Mouse (Mus musculus): Measurements from ENCODE around the gene Lrrtm3. TPM values are rescaled to one million over a fixed set of nuclear protein-coding genes. Genes with fewer than 3 reads are reported as not detected.

Gene Lrrtm3
- polyA plus RNA-seq, 1 experiment from 2014 or later: 7.7 TPM

GRCm38 (mm10) chr10:64020347-64020746, 69.7 kb downstream of the Lrrtm3 start:
- DNase-seq (ENCODE audit: low spot score): no peak
- no peaks in the 10 kb centered on the region for H3K27me3 ChIP-seq (ENCODE audit: control insufficient read depth, insufficient read depth, low read length)
- no peak overlapping the region for H3K9ac ChIP-seq (ENCODE audit: low read length)
- no peaks in the 10 kb centered on the region for H3K36me3 ChIP-seq (ENCODE audit: control insufficient read depth, insufficient read depth, low read length)
- H3K4me2 ChIP-seq (ENCODE audit: low read depth): no peak overlapping the region
- no peaks in the 10 kb centered on the region for H3K4me1 ChIP-seq (ENCODE audit: control insufficient read depth, insufficient read depth, low read length)
- whole genome bisulfite sequencing: 94% methylated on average over 1 of the region's 1 CpGs
- H3K4me3 ChIP-seq (ENCODE audit: low read depth, low read length): no peak overlapping the region
- ATAC-seq (ENCODE audit: insufficient read depth, low FRiP score, low TSS enrichment): no peak
- no peak overlapping the region for H3K27ac ChIP-seq (ENCODE audit: low read depth, low read length)
- H3K9me3 ChIP-seq (ENCODE audit: control insufficient read depth, low read length): no peaks in the 10 kb centered on the region

GRCm38 (mm10) chr10:64001996-64002395, 88.1 kb downstream of the Lrrtm3 start:
- ATAC-seq (ENCODE audit: insufficient read depth, low FRiP score, low TSS enrichment) (no peak), DNase-seq (ENCODE audit: low spot score) (no peak)
- WGBS: 87% methylated on average over 9 of the region's 9 CpGs
- no peak overlapping the region for H3K4me3 ChIP-seq (ENCODE audit: low read depth, low read length)
- no peak overlapping the region for H3K27ac ChIP-seq (ENCODE audit: low read depth, low read length)
- no peaks in the 10 kb centered on the region for H3K4me1 ChIP-seq (ENCODE audit: control insufficient read depth, insufficient read depth, low read length)
- H3K27me3 ChIP-seq (ENCODE audit: control insufficient read depth, insufficient read depth, low read length): no peaks in the 10 kb centered on the region
- H3K9me3 ChIP-seq (ENCODE audit: control insufficient read depth, low read length): no peaks in the 10 kb centered on the region
- no peak overlapping the region for H3K9ac ChIP-seq (ENCODE audit: low read length)
- H3K36me3 ChIP-seq (ENCODE audit: control insufficient read depth, insufficient read depth, low read length): no peaks in the 10 kb centered on the region
- H3K4me2 ChIP-seq (ENCODE audit: low read depth): no peak overlapping the region

- no peaks in the 10 kb centered on the region for H3K27me3 ChIP-seq (ENCODE audit: control insufficient read depth, insufficient read depth, low read length)
- no peak overlapping the region for H3K27ac ChIP-seq (ENCODE audit: low read depth, low read length)
- DNase-seq (ENCODE audit: low spot score): peak; percentile 13
- 84% methylated on average over 6 of the region's 6 CpGs for WGBS
- H3K4me2 ChIP-seq (ENCODE audit: low read depth): no peak overlapping the region
- ATAC-seq (ENCODE audit: insufficient read depth, low FRiP score, low TSS enrichment): no peak
- no peak overlapping the region for H3K9ac ChIP-seq (ENCODE audit: low read length)
- no peak overlapping the region for H3K4me3 ChIP-seq (ENCODE audit: low read depth, low read length)
- H3K36me3 ChIP-seq (ENCODE audit: control insufficient read depth, insufficient read depth, low read length): no peaks in the 10 kb centered on the region
- H3K9me3 ChIP-seq (ENCODE audit: control insufficient read depth, low read length): no peaks in the 10 kb centered on the region
- no peaks in the 10 kb centered on the region for H3K4me1 ChIP-seq (ENCODE audit: control insufficient read depth, insufficient read depth, low read length)
Observed at GRCm38 (mm10) chr10:64001531-64001930, 88.5 kb downstream of the Lrrtm3 start.

GRCm38 (mm10) chr10:63994251-63994650, 95.8 kb downstream of the Lrrtm3 start:
- no peaks in the 10 kb centered on the region for H3K36me3 ChIP-seq (ENCODE audit: control insufficient read depth, insufficient read depth, low read length)
- no peaks in the 10 kb centered on the region for H3K9me3 ChIP-seq (ENCODE audit: control insufficient read depth, low read length)
- no peak overlapping the region for H3K9ac ChIP-seq (ENCODE audit: low read length)
- H3K27me3 ChIP-seq (ENCODE audit: control insufficient read depth, insufficient read depth, low read length): no peaks in the 10 kb centered on the region
- H3K4me1 ChIP-seq (ENCODE audit: control insufficient read depth, insufficient read depth, low read length): no peaks in the 10 kb centered on the region
- DNase-seq (ENCODE audit: low spot score): no peak
- no peak overlapping the region for H3K4me2 ChIP-seq (ENCODE audit: low read depth)
- 87% methylated on average over 5 of the region's 5 CpGs for WGBS
- H3K27ac ChIP-seq (ENCODE audit: low read depth, low read length): no peak overlapping the region
- no peak for ATAC-seq (ENCODE audit: insufficient read depth, low FRiP score, low TSS enrichment)
- no peak overlapping the region for H3K4me3 ChIP-seq (ENCODE audit: low read depth, low read length)

- WGBS: 78% methylated on average over 4 of the region's 4 CpGs
- ATAC-seq (ENCODE audit: insufficient read depth, low FRiP score, low TSS enrichment): no peak
- H3K27ac ChIP-seq (ENCODE audit: low read depth, low read length): no peak overlapping the region
- H3K27me3 ChIP-seq (ENCODE audit: control insufficient read depth, insufficient read depth, low read length): no peaks in the 10 kb centered on the region
- no peaks in the 10 kb centered on the region for H3K36me3 ChIP-seq (ENCODE audit: control insufficient read depth, insufficient read depth, low read length)
- H3K4me1 ChIP-seq (ENCODE audit: control insufficient read depth, insufficient read depth, low read length): no peaks in the 10 kb centered on the region
- H3K4me2 ChIP-seq (ENCODE audit: low read depth): no peak overlapping the region
- H3K9ac ChIP-seq (ENCODE audit: low read length): no peak overlapping the region
- no peaks in the 10 kb centered on the region for H3K9me3 ChIP-seq (ENCODE audit: control insufficient read depth, low read length)
- DNase-seq (ENCODE audit: low spot score): no peak
- no peak overlapping the region for H3K4me3 ChIP-seq (ENCODE audit: low read depth, low read length)
Observed at GRCm38 (mm10) chr10:63985576-63985975, 104.5 kb downstream of the Lrrtm3 start.

- Histone ChIP-seq H3K36me3 (ENCODE audit: control insufficient read depth, insufficient read depth, low read length) (no peaks in the 10 kb centered on the region), H3K9ac (ENCODE audit: low read length) (no peak overlapping the region), H3K4me1 (ENCODE audit: control insufficient read depth, insufficient read depth, low read length) (no peaks in the 10 kb centered on the region), H3K27me3 (ENCODE audit: control insufficient read depth, insufficient read depth, low read length) (no peaks in the 10 kb centered on the region), H3K27ac (ENCODE audit: low read depth, low read length) (no peak overlapping the region), H3K4me3 (ENCODE audit: low read depth, low read length) (no peak overlapping the region), H3K4me2 (ENCODE audit: low read depth) (no peak overlapping the region), H3K9me3 (ENCODE audit: control insufficient read depth, low read length) (no peaks in the 10 kb centered on the region)
- 82% methylated on average over 2 of the region's 2 CpGs for WGBS
- DNase-seq (ENCODE audit: low spot score): no peak
- no peak for ATAC-seq (ENCODE audit: insufficient read depth, low FRiP score, low TSS enrichment)
Observed at GRCm38 (mm10) chr10:63979410-63979809, 110.7 kb downstream of the Lrrtm3 start.

- ATAC-seq (ENCODE audit: insufficient read depth, low FRiP score, low TSS enrichment): no peak
- Histone ChIP-seq H3K4me3 (ENCODE audit: low read depth, low read length) (no peak overlapping the region), H3K4me2 (ENCODE audit: low read depth) (no peak overlapping the region), H3K4me1 (ENCODE audit: control insufficient read depth, insufficient read depth, low read length) (no peaks in the 10 kb centered on the region), H3K9ac (ENCODE audit: low read length) (no peak overlapping the region), H3K9me3 (ENCODE audit: control insufficient read depth, low read length) (no peaks in the 10 kb centered on the region), H3K36me3 (ENCODE audit: control insufficient read depth, insufficient read depth, low read length) (no peaks in the 10 kb centered on the region), H3K27ac (ENCODE audit: low read depth, low read length) (no peak overlapping the region), H3K27me3 (ENCODE audit: control insufficient read depth, insufficient read depth, low read length) (no peaks in the 10 kb centered on the region)
- no peak for DNase-seq (ENCODE audit: low spot score)
- 84% methylated on average over 5 of the region's 5 CpGs for WGBS
Observed at GRCm38 (mm10) chr10:63978969-63979368, 111.1 kb downstream of the Lrrtm3 start.

- H3K4me3 ChIP-seq (ENCODE audit: low read depth, low read length): no peak overlapping the region
- H3K27me3 ChIP-seq (ENCODE audit: control insufficient read depth, insufficient read depth, low read length): no peaks in the 10 kb centered on the region
- no peaks in the 10 kb centered on the region for H3K9me3 ChIP-seq (ENCODE audit: control insufficient read depth, low read length)
- no peaks in the 10 kb centered on the region for H3K4me1 ChIP-seq (ENCODE audit: control insufficient read depth, insufficient read depth, low read length)
- ATAC-seq (ENCODE audit: insufficient read depth, low FRiP score, low TSS enrichment): peak; percentile 87
- H3K4me2 ChIP-seq (ENCODE audit: low read depth): no peak overlapping the region
- WGBS: 36% methylated on average over 3 of the region's 3 CpGs
- DNase-seq (ENCODE audit: low spot score): peak; percentile 42
- no peak overlapping the region for H3K9ac ChIP-seq (ENCODE audit: low read length)
- no peak overlapping the region for H3K27ac ChIP-seq (ENCODE audit: low read depth, low read length)
- H3K36me3 ChIP-seq (ENCODE audit: control insufficient read depth, insufficient read depth, low read length): no peaks in the 10 kb centered on the region
Observed at GRCm38 (mm10) chr10:63978535-63978934, 111.5 kb downstream of the Lrrtm3 start.

- Histone ChIP-seq H3K27ac (ENCODE audit: low read depth, low read length) (peak overlapping the region; percentile 40; the same call in 1 of the 2 replicates), H3K27me3 (ENCODE audit: control insufficient read depth, insufficient read depth, low read length) (no peaks in the 10 kb centered on the region), H3K4me3 (ENCODE audit: low read depth, low read length) (no peak overlapping the region), H3K9me3 (ENCODE audit: control insufficient read depth, low read length) (no peaks in the 10 kb centered on the region), H3K4me1 (ENCODE audit: control insufficient read depth, insufficient read depth, low read length) (no peaks in the 10 kb centered on the region), H3K9ac (ENCODE audit: low read length) (no peak overlapping the region), H3K4me2 (ENCODE audit: low read depth) (peak overlapping the region; percentile 14; the same call in 1 of the 2 replicates), H3K36me3 (ENCODE audit: control insufficient read depth, insufficient read depth, low read length) (no peaks in the 10 kb centered on the region)
- WGBS: 46% methylated on average over 11 of the region's 11 CpGs
- no peak for DNase-seq (ENCODE audit: low spot score)
- ATAC-seq (ENCODE audit: insufficient read depth, low FRiP score, low TSS enrichment): no peak
Observed at GRCm38 (mm10) chr10:63978101-63978500, 112.0 kb downstream of the Lrrtm3 start.
